Mouse (Mus musculus) neutrophil, adult 65 days (primary cell): ENCODE measurements around the gene B4galt4. TPM values are rescaled to one million over a fixed set of nuclear protein-coding genes. Genes with fewer than 3 reads are reported as not detected.

Source experiments
- total RNA-seq: library from RNA; stranded (reverse); gene quantifications from 2 replicates; pipeline ENCODE4 v1.2.4, GENCODE M21; 2023

Gene B4galt4
- 1.7 and 2.0 TPM in 2 replicates for total RNA-seq

DNA sequence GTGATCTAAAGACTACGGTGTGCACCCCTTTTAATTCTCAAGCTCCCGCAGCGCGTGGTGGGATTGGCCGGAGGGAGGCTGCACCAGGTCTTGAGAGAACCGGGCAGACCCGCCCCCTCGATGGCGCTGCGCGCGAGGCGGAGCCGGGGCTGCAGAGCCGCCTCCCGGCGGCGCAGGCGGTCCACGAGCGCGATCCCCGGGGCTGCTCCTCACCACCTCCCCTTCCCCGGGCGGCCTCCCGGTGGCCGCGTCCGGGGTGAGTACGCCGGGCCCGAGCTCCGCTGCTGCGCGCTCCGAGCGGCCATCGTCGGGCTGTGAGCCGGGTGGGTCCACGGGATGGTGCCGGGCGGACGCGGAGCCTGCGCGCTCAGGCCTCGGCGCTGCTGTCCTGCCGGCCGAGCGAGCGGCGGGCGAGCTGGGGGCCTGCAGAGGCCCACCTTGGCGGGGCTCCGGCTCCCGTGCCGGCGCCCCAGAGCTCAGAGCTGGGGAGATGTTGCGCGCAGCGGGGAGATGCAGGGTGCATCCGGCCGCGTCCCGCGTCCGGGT, at the start of gene B4galt4:
Gene B4galt4 (plus strand): TSS at position 152 of the 546 bp plus-strand sequence.

GRCm38 (mm10) chr16:38712581-38713403, 29.3 kb upstream of the B4galt4 start, which contains the start of gene Arhgap31:
Arhgap31 (minus strand) TSS chr16:38713274.

DNA sequence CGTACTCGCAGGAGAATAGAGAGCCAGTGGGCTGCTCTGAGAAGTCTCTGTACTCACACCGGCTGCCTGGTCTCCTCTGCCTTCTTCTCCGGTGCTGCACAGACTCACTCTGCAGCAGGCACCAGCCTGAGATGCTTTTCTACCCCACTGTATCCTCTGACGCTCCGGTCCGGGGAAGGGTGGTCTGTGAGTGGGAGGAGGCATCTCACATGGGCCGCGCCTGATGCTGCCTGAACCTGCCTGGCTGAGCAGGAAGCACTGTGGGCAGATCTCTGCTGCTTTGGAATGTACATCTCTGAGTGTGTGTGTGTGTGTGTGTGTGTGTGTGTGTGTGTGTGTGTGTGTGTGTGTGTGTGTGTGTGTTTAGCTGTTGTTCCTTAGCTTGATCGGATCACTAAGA, 58.0 kb downstream of the B4galt4 start, which contains the start of gene Upk1b:
Gene Upk1b (minus strand): TSS at position 238 of the 400 bp plus-strand sequence.

Other genes starting within 250 kb of the B4galt4 start
- 9.3 and 10.5 TPM in 2 replicates for gene Timmdc1, start 219.6 kb upstream of the B4galt4 start, total RNA-seq
- 5.1 and 7.3 TPM in 2 replicates for gene Poglut1, start 192.0 kb upstream of the B4galt4 start, total RNA-seq
- gene Tmem39a, start 183.6 kb upstream of the B4galt4 start, total RNA-seq = 64.4 and 83.6 TPM in 2 replicates
- gene Arhgap31, start 29.0 kb upstream of the B4galt4 start, total RNA-seq = 16.6 and 23.0 TPM in 2 replicates
- gene Upk1b, start 58.1 kb downstream of the B4galt4 start, total RNA-seq = not detected in 2 replicates
- not detected in 2 replicates for gene 4930435E12Rik, start 86.5 kb downstream of the B4galt4 start, total RNA-seq
- gene Igsf11, start 150.4 kb downstream of the B4galt4 start, total RNA-seq = not detected in 2 replicates